Mouse (Mus musculus) frontal cortex, adult (tissue): ENCODE results near the gene Ap3d1.

Source experiments
- ATAC-seq: cut with Nextera tagmentation; 2 replicates; pipeline ENCODE4 v1.9.2; 2017; ENCODE audit warnings: mild to moderate bottlenecking, moderate library complexity, mixed read lengths; ENCODE audit not compliant: low TSS enrichment

The Ap3d1 gene

GRCm38 (mm10) chr10:80742180-80742978 is at the start of gene Ap3d1:
Gene Ap3d1 (minus strand): TSS chr10:80742264.
- peak; percentile 100 for ATAC-seq

GRCm38 (mm10) chr10:80791476-80792174 is 49.6 kb upstream of the Ap3d1 start:
- peak; percentile 28; the same call in 1 of the 2 replicates for ATAC-seq

- ATAC-seq, result no peak
Measured at GRCm38 (mm10) chr10:80790761-80791404, 48.8 kb upstream of the Ap3d1 start.

GRCm38 (mm10) chr10:80787517-80787916 is 45.5 kb upstream of the Ap3d1 start:
- no peak for ATAC-seq

- ATAC-seq, result no peak
Measured at GRCm38 (mm10) chr10:80785963-80786362, 43.9 kb upstream of the Ap3d1 start.

GRCm38 (mm10) chr10:80784871-80785270 is 42.8 kb upstream of the Ap3d1 start:
- peak; percentile 38 for ATAC-seq

- ATAC-seq, result peak; percentile 69
Measured at GRCm38 (mm10) chr10:80784302-80784701, 42.2 kb upstream of the Ap3d1 start.

- ATAC-seq, result no peak
Measured at GRCm38 (mm10) chr10:80779565-80779964, 37.5 kb upstream of the Ap3d1 start.

GRCm38 (mm10) chr10:80777123-80777522 is 35.1 kb upstream of the Ap3d1 start:
- no peak for ATAC-seq

- ATAC-seq, result no peak
Measured at GRCm38 (mm10) chr10:80776358-80776869, 34.4 kb upstream of the Ap3d1 start.

- no peak for ATAC-seq
Measured at GRCm38 (mm10) chr10:80775731-80776130, 33.7 kb upstream of the Ap3d1 start.

- no peak for ATAC-seq
Measured at GRCm38 (mm10) chr10:80774981-80775380, 32.9 kb upstream of the Ap3d1 start.

GRCm38 (mm10) chr10:80774549-80774948 is 32.5 kb upstream of the Ap3d1 start:
- ATAC-seq, result peak; percentile 95

- no peak for ATAC-seq
Measured at GRCm38 (mm10) chr10:80773816-80774215, 31.8 kb upstream of the Ap3d1 start.

GRCm38 (mm10) chr10:80768365-80768764 is 26.3 kb upstream of the Ap3d1 start:
- no peak for ATAC-seq

- peak; percentile 69; the same call in 1 of the 2 replicates for ATAC-seq
Measured at GRCm38 (mm10) chr10:80766161-80766815, 24.2 kb upstream of the Ap3d1 start.

- ATAC-seq, result no peak
Measured at GRCm38 (mm10) chr10:80765746-80766145, 23.7 kb upstream of the Ap3d1 start.

- no peak for ATAC-seq
Measured at GRCm38 (mm10) chr10:80763502-80763901, 21.4 kb upstream of the Ap3d1 start.

- no peak for ATAC-seq
Measured at GRCm38 (mm10) chr10:80761821-80762220, 19.8 kb upstream of the Ap3d1 start.

GRCm38 (mm10) chr10:80760596-80761524 is 18.8 kb upstream of the Ap3d1 start:
- ATAC-seq, result no peak

GRCm38 (mm10) chr10:80758651-80759050 is 16.6 kb upstream of the Ap3d1 start:
- no peak for ATAC-seq
